Mouse (Mus musculus) midbrain, embryonic 16.5 days (tissue): ENCODE data around the gene Tns3. TPM values are rescaled to one million over a fixed set of nuclear protein-coding genes. Genes with fewer than 3 reads are reported as not detected.

Experiments
- ATAC-seq: fragments of 200-750 bp; cut with Nextera tagmentation; 2 replicates; pipeline ENCODE4 v1.8.0; 2017; ENCODE audit warnings: moderate TSS enrichment
- H3K27ac ChIP-seq: fragments of 300-500 bp; sonication (generic); 2 replicates; pipeline ENCODE4 v1.5.1; 2014; ENCODE audit warnings: mild to moderate bottlenecking, low read length, mixed read lengths
- H3K27me3 ChIP-seq: fragments of 300-500 bp; sonication (generic); 2 replicates; pipeline ENCODE4 v1.6.1; 2014; ENCODE audit warnings: low read depth, low read length, mixed read lengths; ENCODE audit not compliant: control insufficient read depth, insufficient read depth
- H3K36me3 ChIP-seq: fragments of 300-500 bp; sonication (generic); 2 replicates; pipeline ENCODE4 v1.6.1; 2014; ENCODE audit warnings: mild to moderate bottlenecking, low read length, moderate library complexity, mixed read lengths; ENCODE audit not compliant: control insufficient read depth, insufficient read depth
- H3K4me1 ChIP-seq: fragments of 300-500 bp; sonication (generic); 2 replicates; pipeline ENCODE4 v1.6.1; 2014; ENCODE audit warnings: mild to moderate bottlenecking, low read length, mixed read lengths; ENCODE audit not compliant: control insufficient read depth, insufficient read depth
- H3K4me2 ChIP-seq: fragments of 300-500 bp; sonication (generic); 2 replicates; pipeline ENCODE4 v1.6.1; 2014; ENCODE audit warnings: mild to moderate bottlenecking, low read length, mixed read lengths
- H3K4me3 ChIP-seq: fragments of 300-500 bp; sonication (generic); 2 replicates; pipeline ENCODE4 v1.5.1; 2014; ENCODE audit warnings: low read depth, mild to moderate bottlenecking, low read length, moderate library complexity, mixed read lengths
- H3K9ac ChIP-seq: fragments of 300-500 bp; sonication (generic); 2 replicates; pipeline ENCODE4 v1.6.1; 2014; ENCODE audit warnings: low read depth, low read length, mixed read lengths
- H3K9me3 ChIP-seq: fragments of 300-500 bp; sonication (generic); replicated peaks from 2 replicates; pipeline ENCODE4 v1.6.1; 2014; ENCODE audit warnings: mild to moderate bottlenecking, low read length, mixed read lengths; ENCODE audit not compliant: control insufficient read depth, poor library complexity, severe bottlenecking
- WGBS: fragments of 180-500 bp; shearing (Covaris S2); extraction: QIAGEN DNeasy Blood & Tissue Kit; methylation state at CpG from one replicate; pipeline ENCODE4 v1.1.7; 2014; 5-methylcytosine and 5-hydroxymethylcytosine counted together
- polyA plus RNA-seq: library from polyadenylated mRNA; unstranded; fragments of >200 nt; fragmentation: Nextera tagmentation; extraction: Ambion mirVana; gene quantifications from 2 replicates; pipeline ENCODE4 v1.2.1, GENCODE M21; 2015

Tns3 gene
- polyA plus RNA-seq, 1 experiment from 2014 or later, result 5.3 TPM

DNA sequence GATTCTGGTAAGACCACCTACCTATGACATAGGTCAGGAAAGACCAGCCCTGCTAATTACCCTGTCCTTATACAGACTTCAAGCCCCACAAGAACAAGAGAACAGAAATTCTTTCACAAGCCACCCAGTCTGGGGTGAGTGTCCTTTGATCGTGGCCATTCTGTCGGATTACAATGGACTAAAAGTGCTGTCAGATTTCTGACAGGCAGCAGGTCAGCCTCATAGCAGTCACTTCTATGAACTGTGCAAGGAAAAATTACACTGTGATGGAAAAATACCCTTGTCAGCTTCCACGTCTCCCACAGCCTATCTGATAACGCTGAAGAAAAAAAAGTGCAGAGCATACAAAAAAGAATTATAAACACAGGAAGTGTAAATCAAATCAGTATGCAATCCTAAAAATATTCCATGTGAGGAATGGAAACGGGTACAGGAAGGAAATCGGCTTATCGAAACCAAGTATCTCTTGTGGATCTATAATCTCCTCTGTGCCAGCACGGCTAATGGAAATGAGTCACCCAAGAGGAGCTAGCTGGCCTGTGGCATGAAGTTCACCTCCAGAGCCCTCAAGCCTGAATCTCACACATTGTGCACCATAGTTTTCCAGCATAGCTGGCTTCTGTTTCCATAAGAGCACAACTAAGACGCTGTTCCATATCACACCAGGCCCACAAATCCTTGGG is 138.7 kb downstream of the Tns3 start:
- Histone ChIP-seq H3K27ac (no peak overlapping the region; the same call in 1 of the 2 replicates), H3K36me3 (no peaks in the 10 kb centered on the region), H3K27me3 (no peaks in the 10 kb centered on the region), H3K4me2 (no peak overlapping the region), H3K4me1 (peaks cover 11% of the 10 kb centered on the region), H3K9ac (no peak overlapping the region), H3K4me3 (no peak overlapping the region), H3K9me3 (no peaks in the 10 kb centered on the region)
- 0 out of 2 replicates have a peak, but pooled peaks have one; percentile 4 for ATAC-seq
- 62% methylated on average over 9 of the region's 9 CpGs for WGBS

DNA sequence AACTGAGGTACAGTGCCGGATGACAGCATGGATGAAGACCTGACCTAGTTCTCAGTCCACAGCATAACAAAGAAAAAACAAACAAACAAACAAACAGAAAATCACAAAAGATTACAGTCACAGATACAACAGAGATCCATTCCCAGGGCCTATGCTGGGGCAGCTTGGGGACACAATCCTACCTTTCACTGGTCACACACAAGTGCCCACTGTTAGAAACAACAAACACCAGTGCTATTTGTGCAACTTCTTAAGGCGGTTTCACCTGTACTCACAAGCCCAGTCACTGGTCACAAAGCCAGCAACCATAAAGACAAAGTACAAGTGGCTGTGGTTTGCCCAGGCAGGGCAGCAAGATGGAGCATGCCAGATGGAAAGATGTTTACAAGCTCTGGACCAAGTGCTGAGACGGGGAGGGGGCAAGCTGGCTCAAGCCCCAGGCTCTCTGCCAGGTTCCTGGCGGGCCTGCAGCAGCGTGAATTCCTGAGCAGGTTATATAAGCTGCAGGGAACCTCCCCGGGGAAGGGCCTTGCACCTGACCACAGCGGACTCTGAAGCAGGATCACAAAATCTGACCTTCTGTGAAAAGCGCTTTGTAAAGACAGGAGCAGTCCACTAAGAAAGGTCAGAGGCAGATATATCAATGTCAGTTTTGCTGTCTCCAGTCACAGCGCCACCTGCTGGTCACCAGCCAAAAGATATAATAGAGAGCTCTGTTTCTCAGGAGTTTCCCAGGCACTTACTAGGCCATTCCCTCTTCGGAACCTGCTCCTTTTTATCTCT is 140.8 kb downstream of the Tns3 start:
- Histone ChIP-seq H3K27ac (0 out of 2 replicates have a peak overlapping the region, but pooled peaks have one; percentile 2), H3K4me3 (no peak overlapping the region), H3K4me2 (no peak overlapping the region), H3K9me3 (no peaks in the 10 kb centered on the region), H3K4me1 (peaks cover 11% of the 10 kb centered on the region), H3K9ac (no peak overlapping the region), H3K27me3 (no peaks in the 10 kb centered on the region), H3K36me3 (no peaks in the 10 kb centered on the region)
- 43% methylated on average over 10 of the region's 10 CpGs for WGBS
- peak; percentile 59 for ATAC-seq

DNA sequence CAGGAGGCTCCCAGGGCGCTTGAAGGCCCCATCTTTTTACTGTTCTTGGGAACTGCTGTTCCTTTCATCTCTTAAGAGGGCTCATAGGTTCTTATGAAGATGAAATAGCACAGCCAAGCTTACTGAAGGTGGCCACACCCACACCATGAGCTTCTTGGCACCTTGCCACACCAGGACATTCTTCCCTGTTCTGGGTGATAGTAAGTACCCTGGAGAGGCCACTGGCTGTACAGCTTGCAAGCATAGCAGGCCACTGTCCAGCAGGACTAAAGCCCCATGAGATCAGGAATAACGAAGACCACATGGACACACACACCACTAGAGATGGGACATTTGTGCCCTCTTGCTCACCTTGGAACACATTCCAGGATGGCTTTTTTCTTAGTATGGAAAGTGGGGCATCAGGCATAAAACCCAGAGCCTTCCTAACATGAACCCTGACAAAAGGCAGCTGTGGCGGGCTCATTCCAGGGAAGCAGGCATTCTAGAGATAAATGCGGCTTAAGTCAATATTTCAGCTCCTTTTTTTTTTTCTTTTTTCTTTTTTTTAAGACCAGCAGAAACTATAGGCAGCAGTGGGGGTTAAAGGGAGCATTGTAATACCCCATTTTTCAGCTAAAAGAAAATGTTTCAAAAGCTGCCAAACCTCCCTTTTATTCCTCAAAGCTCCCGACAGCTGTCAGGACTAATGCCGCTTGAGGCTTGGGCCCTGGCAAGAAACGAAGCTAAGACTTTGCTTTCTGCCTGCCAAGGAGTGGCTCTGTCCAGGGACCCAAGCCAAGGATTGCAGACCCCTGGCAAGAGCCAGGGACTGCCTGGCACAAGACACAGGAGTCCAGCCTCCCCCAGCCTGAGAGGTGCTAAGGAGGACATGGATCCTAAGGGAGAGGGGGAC is 150.7 kb downstream of the Tns3 start:
- H3K27me3 ChIP-seq, result no peaks in the 10 kb centered on the region
- peak; percentile 82 for ATAC-seq
- 32% methylated on average over 7 of the region's 7 CpGs for WGBS
- no peaks in the 10 kb centered on the region for H3K36me3 ChIP-seq
- no peak overlapping the region for H3K4me3 ChIP-seq
- H3K4me1 ChIP-seq, result peaks cover 12% of the 10 kb centered on the region
- H3K4me2 ChIP-seq, result no peak overlapping the region
- no peaks in the 10 kb centered on the region for H3K9me3 ChIP-seq
- H3K27ac ChIP-seq, result peak overlapping the region; percentile 26
- no peak overlapping the region for H3K9ac ChIP-seq

DNA sequence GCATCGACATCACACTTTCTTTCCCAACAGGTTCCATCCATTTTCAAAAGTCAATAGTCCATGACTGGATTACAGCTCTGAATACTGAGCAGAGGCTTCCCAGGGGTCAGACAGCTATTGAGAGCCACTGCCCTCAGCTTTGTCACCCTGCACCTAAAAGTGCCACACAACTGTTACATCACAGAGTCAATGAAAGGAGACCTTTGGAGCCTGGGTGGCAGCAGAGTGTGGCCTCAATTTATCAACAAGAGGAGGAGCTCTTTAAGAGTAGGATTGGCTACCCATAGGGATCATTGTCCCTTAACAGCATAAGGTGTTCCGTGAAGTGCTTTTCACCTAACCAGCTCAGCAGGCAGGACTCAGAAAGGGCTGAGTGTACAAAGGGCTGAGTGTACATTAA is 154.0 kb downstream of the Tns3 start:
- ATAC-seq, result no peak
- Histone ChIP-seq H3K9ac (no peak overlapping the region), H3K36me3 (no peaks in the 10 kb centered on the region), H3K4me3 (no peak overlapping the region), H3K4me2 (no peak overlapping the region), H3K27ac (no peak overlapping the region), H3K27me3 (no peaks in the 10 kb centered on the region), H3K4me1 (peaks cover 12% of the 10 kb centered on the region), H3K9me3 (no peaks in the 10 kb centered on the region)
- 48% methylated on average over 2 of the region's 2 CpGs for WGBS

DNA sequence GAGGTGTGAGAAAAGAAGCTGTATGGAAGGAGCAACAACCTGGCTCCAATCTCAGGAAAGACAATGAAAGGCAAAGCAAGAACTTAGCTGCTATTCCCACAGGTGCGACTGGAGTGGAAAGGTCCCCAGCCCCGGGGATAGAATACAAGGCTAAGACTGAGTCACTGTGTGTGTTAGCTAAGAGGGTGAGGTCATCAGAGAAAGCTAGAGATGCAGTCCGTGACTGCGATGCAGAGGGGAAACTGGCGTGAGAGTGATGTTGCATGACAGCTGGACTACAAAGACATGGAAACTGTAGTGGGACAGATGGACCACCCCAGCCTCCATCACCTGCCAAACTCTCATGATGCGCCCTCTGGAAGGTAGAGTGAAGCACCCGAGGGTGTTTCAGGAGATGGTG is 154.7 kb downstream of the Tns3 start:
- ATAC-seq, result no peak
- Histone ChIP-seq H3K36me3 (no peaks in the 10 kb centered on the region), H3K4me2 (no peak overlapping the region), H3K9ac (no peak overlapping the region), H3K4me1 (peaks cover 12% of the 10 kb centered on the region), H3K27me3 (no peaks in the 10 kb centered on the region), H3K4me3 (no peak overlapping the region), H3K27ac (no peak overlapping the region), H3K9me3 (no peaks in the 10 kb centered on the region)
- WGBS, result 88% methylated on average over 7 of the region's 7 CpGs

DNA sequence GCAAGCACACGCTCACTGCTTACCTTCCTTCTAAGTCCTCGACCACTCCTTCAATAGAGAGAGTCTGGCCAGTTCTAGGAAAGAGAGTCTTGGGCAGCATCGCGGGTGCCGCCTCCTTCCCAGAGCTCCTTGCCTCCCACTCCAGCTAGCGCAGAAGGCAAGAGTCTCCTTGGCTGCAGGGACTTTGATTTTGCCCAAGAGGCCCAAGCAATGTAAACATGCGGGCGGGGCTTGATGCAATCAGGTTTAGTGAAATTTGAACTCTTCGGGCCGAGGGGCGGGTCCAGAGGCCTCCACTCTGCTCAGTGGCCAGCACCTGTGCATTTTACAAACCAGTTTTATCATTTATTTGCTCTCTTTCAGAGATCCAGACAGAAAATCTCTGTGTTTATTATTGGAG is 160.6 kb downstream of the Tns3 start:
- WGBS, result 40% methylated on average over 11 of the region's 11 CpGs
- Histone ChIP-seq H3K36me3 (no peaks in the 10 kb centered on the region), H3K27ac (no peak overlapping the region), H3K27me3 (no peaks in the 10 kb centered on the region), H3K4me2 (no peak overlapping the region), H3K9me3 (no peaks in the 10 kb centered on the region), H3K4me1 (no peaks in the 10 kb centered on the region), H3K9ac (no peak overlapping the region), H3K4me3 (no peak overlapping the region)
- no peak for ATAC-seq

DNA sequence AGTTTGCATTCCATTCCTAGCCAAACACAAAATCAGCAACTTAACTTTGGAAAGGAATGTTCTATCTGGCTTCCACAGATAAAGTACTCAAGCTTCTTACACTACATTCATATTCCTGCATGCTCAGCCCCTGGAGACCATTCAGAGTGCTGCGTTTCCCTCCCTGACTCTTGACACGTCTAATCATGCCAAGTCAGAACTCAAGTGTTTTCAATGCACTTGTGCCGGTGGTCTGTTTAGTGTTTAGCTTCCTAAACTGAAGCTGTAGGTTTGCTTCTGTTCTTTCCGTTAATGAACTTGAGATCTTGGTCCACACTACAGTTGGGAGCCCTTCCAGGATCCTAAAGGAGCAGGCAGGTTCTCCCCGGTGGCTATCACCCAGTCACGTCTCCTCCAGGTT is 163.5 kb downstream of the Tns3 start:
- Histone ChIP-seq H3K9me3 (no peaks in the 10 kb centered on the region), H3K27ac (no peak overlapping the region), H3K36me3 (no peaks in the 10 kb centered on the region), H3K4me2 (no peak overlapping the region), H3K27me3 (no peaks in the 10 kb centered on the region), H3K9ac (no peak overlapping the region), H3K4me1 (no peaks in the 10 kb centered on the region), H3K4me3 (no peak overlapping the region)
- WGBS, result 90% methylated on average over 6 of the region's 6 CpGs
- ATAC-seq, result no peak

DNA sequence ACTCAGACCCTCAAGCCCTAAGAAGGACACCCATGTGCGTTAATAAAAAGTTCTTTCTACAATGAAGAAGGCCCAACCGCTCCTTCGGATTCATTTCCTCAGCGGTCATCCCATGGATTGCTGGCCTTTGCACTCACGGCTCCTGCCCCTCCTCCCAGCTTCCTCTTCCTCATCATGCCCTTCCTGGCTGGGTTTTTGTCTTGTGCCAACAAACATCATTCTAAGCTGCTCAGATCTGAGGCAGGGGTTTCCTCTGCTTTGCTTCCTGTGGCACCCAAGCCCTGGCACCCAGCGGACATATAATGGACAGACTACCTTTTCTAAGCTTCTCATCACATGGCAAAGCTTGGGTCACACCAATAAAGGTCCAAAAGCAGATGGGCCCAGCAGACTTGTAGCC is 167.2 kb downstream of the Tns3 start:
- no peak for ATAC-seq
- Histone ChIP-seq H3K9me3 (no peaks in the 10 kb centered on the region), H3K4me2 (no peak overlapping the region), H3K4me3 (no peak overlapping the region), H3K27ac (no peak overlapping the region), H3K36me3 (no peaks in the 10 kb centered on the region), H3K27me3 (no peaks in the 10 kb centered on the region), H3K9ac (no peak overlapping the region), H3K4me1 (no peaks in the 10 kb centered on the region)
- WGBS, result 91% methylated on average over 6 of the region's 6 CpGs
